Comparison of ENCODE assay signal across 8 mouse cellular contexts in the genomic region with DNA sequence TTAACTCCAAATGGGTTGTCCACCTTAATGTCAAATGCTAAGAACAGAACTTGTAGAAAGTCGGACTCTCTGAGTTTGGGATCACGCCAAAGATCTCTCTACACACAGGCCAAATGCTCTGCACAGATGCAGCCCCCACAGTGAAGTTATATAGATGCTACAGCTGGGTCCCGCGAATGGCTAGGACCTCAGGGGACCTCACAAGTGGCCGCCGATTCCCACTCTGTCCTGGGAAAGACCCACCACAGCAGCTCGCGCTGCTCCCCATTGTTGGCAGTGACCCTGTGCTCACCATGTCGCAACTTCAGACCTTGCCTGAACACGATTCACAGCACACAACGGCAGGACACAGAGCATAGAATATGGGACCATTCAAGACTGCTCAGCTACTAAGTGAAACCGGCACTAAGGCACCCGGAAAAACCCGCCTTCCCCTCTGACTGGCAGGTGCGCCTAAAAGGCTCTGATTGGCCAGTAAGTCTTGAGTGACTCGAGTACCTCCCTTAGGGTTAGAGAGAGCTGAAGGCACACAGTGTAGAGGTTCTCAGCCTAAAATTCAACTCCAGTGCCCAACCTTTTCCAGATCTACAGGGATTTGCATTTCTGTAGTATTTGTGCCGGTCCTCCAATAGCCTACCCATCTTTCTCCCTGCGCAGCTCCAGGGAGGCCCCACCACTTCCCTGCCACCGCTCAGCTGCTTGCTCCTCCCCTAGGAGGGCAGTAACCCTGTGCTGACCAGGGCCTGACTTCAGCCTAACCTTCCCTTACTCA. TPM values are rescaled to one million over a fixed set of nuclear protein-coding genes. Genes with fewer than 3 reads are reported as not detected.
DNase-seq lines count a peak whose midpoint lies in the region; ATAC-seq lines count a peak whose summit lies in the region.

No protein-coding gene starts in this region.

- no peaks in the 10 kb centered on the region for H3K36me3 ChIP-seq in intestine, embryonic 14.5 days (ENCODE audit: control insufficient read depth, insufficient read depth, low read length)

- no peaks in the 10 kb centered on the region for H3K27me3 ChIP-seq in intestine, embryonic 14.5 days (replicated peaks; ENCODE audit: control insufficient read depth, insufficient read depth, low read length)

- peak overlapping the region; percentile 47 for H3K9ac ChIP-seq in intestine, embryonic 14.5 days (ENCODE audit: low read length)

- WGBS in intestine, embryonic 14.5 days: 2% methylated on average over 19 of the region's 19 CpGs

- H3K27ac ChIP-seq in intestine, embryonic 14.5 days (ENCODE audit: low read depth): peak overlapping the region; percentile 64; the same call in 1 of the 2 replicates

- ATAC-seq in intestine, embryonic 14.5 days (replicated peaks; ENCODE audit: low FRiP score, low TSS enrichment, low read depth): peak; percentile 99

- DNase-seq in adrenal gland, adult (ENCODE audit: inconsistent age in 2 of 2, low spot score in 1 of 2): peak; percentile 89 to 97
- peak; percentile 88 for DNase-seq in embryo, embryonic 10.5 days (ENCODE audit: low spot score)
- peak; percentile 79 for DNase-seq in gastrocnemius, postnatal 25 days
- peak; percentile 86 for DNase-seq in intestine, embryonic 14.5 days (ENCODE audit: low spot score)
- DNase-seq in left cerebral cortex, postnatal 14 days (ENCODE audit: low spot score in 2 of 2): peak; percentile 82 to 87
- DNase-seq in mesoderm, embryonic 11.5 days (ENCODE audit: low read depth, low spot score): peak; percentile 75
- peak; percentile 73 to 86 for DNase-seq in right cerebral cortex, postnatal 36 days (ENCODE audit: low spot score in 2 of 2)
- DNase-seq in yolk sac, embryonic 10.5 days (ENCODE audit: low spot score): peak; percentile 88

- peak overlapping the region; percentile 48 for H3K4me2 ChIP-seq in intestine, embryonic 14.5 days (ENCODE audit: low read length)

- peak overlapping the region; percentile 65 for H3K4me3 ChIP-seq in intestine, embryonic 14.5 days (ENCODE audit: low read depth, low read length)

- intact Hi-C loops in left cerebral cortex, postnatal 14 days (cut with DNase I): loop anchor here (5.0 kb wide), 1 partner anchor 34 kb away; a partner anchor contains a TSS

- H3K9me3 ChIP-seq in intestine, embryonic 14.5 days (ENCODE audit: control insufficient read depth, low read length): no peaks in the 10 kb centered on the region

- H3K4me1 ChIP-seq in intestine, embryonic 14.5 days (replicated peaks; ENCODE audit: control insufficient read depth, insufficient read depth, low read length): no peaks in the 10 kb centered on the region

RNA-seq across cellular contexts. Expression of a gene that starts 14.5 kb away (rescaled TPM):
- 1 to 10 TPM in 1 of 2 experiments, under 1 TPM in 1; 0.64 to 1.7 TPM for total RNA-seq in gastrocnemius, postnatal 25 days (2021)
- polyA plus RNA-seq in intestine, embryonic 14.5 days (2014; fragmentation: Nextera tagmentation; extraction: Ambion mirVana): 3.0 TPM in 2 replicates
- 10 to 100 TPM in 1 of 2 experiments, 1 to 10 TPM in 1; 4.2 to 10.7 TPM for total RNA-seq in left cerebral cortex, postnatal 14 days (2021)

RNA-seq across cellular contexts. Expression of a gene that starts 36.4 kb away (rescaled TPM):
- total RNA-seq in gastrocnemius, postnatal 25 days (2021): under 1 TPM; 0.21 to 0.26 TPM
- polyA plus RNA-seq in intestine, embryonic 14.5 days (2014; fragmentation: Nextera tagmentation; extraction: Ambion mirVana): 0.69 and 1.1 TPM in 2 replicates
- total RNA-seq in left cerebral cortex, postnatal 14 days (2021): under 1 TPM; 0.42 to 0.53 TPM

RNA-seq across cellular contexts. Expression of a gene that starts 41.9 kb away (rescaled TPM):
- total RNA-seq in gastrocnemius, postnatal 25 days (2021): not detected
- polyA plus RNA-seq in intestine, embryonic 14.5 days (2014; fragmentation: Nextera tagmentation; extraction: Ambion mirVana): 0.74 and 0.86 TPM in 2 replicates
- total RNA-seq in left cerebral cortex, postnatal 14 days (2021): 1 to 10 TPM; 8.6 to 8.7 TPM

RNA-seq across cellular contexts. Expression of a gene that starts 50.2 kb away (rescaled TPM):
- 10 to 100 TPM; 12.3 to 13.4 TPM for total RNA-seq in gastrocnemius, postnatal 25 days (2021)
- 29.3 and 31.0 TPM in 2 replicates for polyA plus RNA-seq in intestine, embryonic 14.5 days (2014; fragmentation: Nextera tagmentation; extraction: Ambion mirVana)
- 10 to 100 TPM; 84.2 to 85.4 TPM for total RNA-seq in left cerebral cortex, postnatal 14 days (2021)

RNA-seq across cellular contexts. Expression of a gene that starts 52.1 kb away (rescaled TPM):
- total RNA-seq in gastrocnemius, postnatal 25 days (2021): 1 to 10 TPM; 3.1 to 3.8 TPM
- polyA plus RNA-seq in intestine, embryonic 14.5 days (2014; fragmentation: Nextera tagmentation; extraction: Ambion mirVana): 3.5 and 5.1 TPM in 2 replicates
- total RNA-seq in left cerebral cortex, postnatal 14 days (2021): 10 to 100 TPM; 15.7 to 17.3 TPM

Comparison
In these comparisons a context has a peak if more than half of its experiments do, and no peak if none do; other contexts are left out.
1. Peak in every context shown above with its lines: DNase-seq, ATAC-seq, H3K4me3 ChIP-seq and H3K27ac ChIP-seq.
2. RNA of a gene that starts 41.9 kb away (total RNA-seq): 8.6 to 8.7 TPM in left cerebral cortex, postnatal 14 days; not detected in gastrocnemius, postnatal 25 days; every median in the first group is over 4 times any median in the second.